Mouse (Mus musculus) liver, embryonic 14.5 days (tissue): ENCODE measurements around the gene E2f8. TPM values are rescaled to one million over a fixed set of nuclear protein-coding genes. Genes with fewer than 3 reads are reported as not detected.

Source experiments
- ATAC-seq: fragments of 200-750 bp; cut with Nextera tagmentation; 2 replicates; pipeline ENCODE4 v1.8.0; 2017; ENCODE audit warnings: moderate number of reproducible peaks, mild to moderate bottlenecking, moderate library complexity; ENCODE audit not compliant: insufficient read depth
- DNase-seq, 3 experiments: peaks; one replicate each; pipeline ENCODE4 v3.0.0-alpha.2; 2012 to 2013; ENCODE audit warnings: low read depth in 3 of 3, low spot score in 3 of 3
- H3K27ac ChIP-seq: fragments of 300-500 bp; sonication (generic); 2 replicates; pipeline ENCODE4 v1.5.1; 2014; ENCODE audit warnings: moderate library complexity, mild to moderate bottlenecking, control low read depth, inconsistent platforms
- H3K27me3 ChIP-seq: fragments of 300-500 bp; sonication (generic); 2 replicates; pipeline ENCODE4 v1.6.1; 2014; ENCODE audit warnings: mild to moderate bottlenecking, low read length, moderate library complexity; ENCODE audit not compliant: control insufficient read depth, insufficient read depth
- H3K36me3 ChIP-seq: fragments of 300-500 bp; sonication (generic); replicated peaks from 2 replicates; pipeline ENCODE4 v1.6.1; 2014; ENCODE audit warnings: low read depth; ENCODE audit not compliant: control insufficient read depth, insufficient read depth
- H3K4me1 ChIP-seq, 2 experiments: fragments of 200-500 bp in 1 of 2; fragments of 300-500 bp in 1 of 2; sonication (generic) in 1 of 2; replicated peaks; 2 replicates each; pipeline ENCODE4 v1.6.1; 2012 to 2014; ENCODE audit warnings: antibody characterized with exemption in 1 of 2, inconsistent platforms in 1 of 2, low read length in 1 of 2; ENCODE audit not compliant: control insufficient read depth in 2 of 2, insufficient read depth in 2 of 2
- H3K4me2 ChIP-seq: fragments of 300-500 bp; sonication (generic); 2 replicates; pipeline ENCODE4 v1.6.1; 2014; ENCODE audit warnings: low read depth, mild to moderate bottlenecking, control low read depth, moderate library complexity
- H3K4me3 ChIP-seq, 2 experiments: fragments of 200-500 bp in 1 of 2; fragments of 300-500 bp in 1 of 2; sonication (generic) in 1 of 2; 2 replicates each; pipeline ENCODE4 v1.5.1; 2012 to 2014; ENCODE audit warnings: low read depth in 2 of 2, low read length in 2 of 2, mild to moderate bottlenecking in 2 of 2, control low read depth in 1 of 2, inconsistent platforms in 1 of 2, moderate library complexity in 1 of 2; ENCODE audit not compliant: insufficient read depth in 1 of 2
- H3K9ac ChIP-seq: fragments of 300-500 bp; sonication (generic); replicated peaks from 2 replicates; pipeline ENCODE4 v1.6.1; 2014; ENCODE audit warnings: mild to moderate bottlenecking, control low read depth, moderate library complexity
- H3K9me3 ChIP-seq: fragments of 300-500 bp; sonication (generic); 2 replicates; pipeline ENCODE4 v1.6.1; 2016; ENCODE audit warnings: low read length, mixed read lengths; ENCODE audit not compliant: control insufficient read depth
- CTCF ChIP-seq: IDR thresholded peaks from 2 replicates; pipeline ENCODE4 v1.5.1; 2016; ENCODE audit warnings: antibody characterized with exemption, low read depth, control low read depth
- EP300 ChIP-seq: IDR thresholded peaks from 2 replicates; pipeline ENCODE4 v1.6.1; 2016; ENCODE audit warnings: antibody characterized with exemption, low read depth
- WGBS: fragments of 180-500 bp; shearing (Covaris S2); extraction: QIAGEN DNeasy Blood & Tissue Kit; methylation state at CpG from one replicate; pipeline ENCODE4 v1.1.7; 2014; ENCODE audit not compliant: insufficient replicate concordance; 5-methylcytosine and 5-hydroxymethylcytosine counted together
- polyA plus RNA-seq, 2 experiments: library from polyadenylated mRNA; depleted of rRNA in 1 of 2; stranded (reverse) in 1 of 2; unstranded in 1 of 2; fragments of >200 nt; fragmentation: Nextera tagmentation in 1 of 2; extraction: Ambion mirVana in 1 of 2; gene quantifications; 2 replicates each; pipeline versions ENCODE4 v1.2.1 to v1.2.3; 2012 to 2014

The E2f8 gene
- polyA plus RNA-seq, 2 experiments = 25.9 to 28.2 TPM

DNA sequence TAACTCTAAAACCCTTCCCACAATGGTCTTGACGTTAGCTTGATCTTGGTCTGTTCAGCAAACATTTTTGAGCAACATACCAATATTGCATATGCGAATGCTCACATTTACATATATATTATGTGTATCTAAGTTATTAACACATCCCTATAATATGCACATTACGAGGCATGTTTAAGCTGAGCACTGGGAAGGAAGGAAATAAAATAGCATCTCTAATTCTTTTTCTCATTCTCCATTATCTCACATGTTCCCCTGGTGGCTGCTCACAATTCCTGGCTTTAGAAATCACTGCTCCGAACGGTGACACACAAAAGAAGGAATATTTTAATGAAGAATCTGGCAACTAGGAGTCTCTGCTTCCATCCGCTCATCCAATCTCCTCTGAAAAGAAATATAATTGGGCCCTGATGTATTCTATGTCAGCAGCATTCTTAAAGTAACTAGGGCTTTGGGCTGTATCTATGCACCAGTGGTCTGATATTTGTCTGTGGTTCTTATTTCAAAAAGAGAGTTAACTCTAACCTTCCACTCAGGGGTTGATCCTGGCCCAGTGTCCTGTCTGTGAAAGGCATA, 29.8 kb downstream of the E2f8 start:
- Histone ChIP-seq H3K4me3 (no peak overlapping the region), H3K27ac (no peak overlapping the region), H3K36me3 (no peaks in the 10 kb centered on the region), H3K4me2 (no peak overlapping the region), H3K27me3 (no peaks in the 10 kb centered on the region), H3K9me3 (no peaks in the 10 kb centered on the region), H3K9ac (no peak overlapping the region), H3K4me1 (peaks cover 3 to 11% of the 10 kb centered on the region in 2 experiments)
- 72% methylated on average over 6 of the region's 6 CpGs for WGBS
- no peak for ATAC-seq
- TF ChIP-seq EP300 = no peak
- no peak for TF ChIP-seq CTCF
- DNase-seq = no peak

DNA sequence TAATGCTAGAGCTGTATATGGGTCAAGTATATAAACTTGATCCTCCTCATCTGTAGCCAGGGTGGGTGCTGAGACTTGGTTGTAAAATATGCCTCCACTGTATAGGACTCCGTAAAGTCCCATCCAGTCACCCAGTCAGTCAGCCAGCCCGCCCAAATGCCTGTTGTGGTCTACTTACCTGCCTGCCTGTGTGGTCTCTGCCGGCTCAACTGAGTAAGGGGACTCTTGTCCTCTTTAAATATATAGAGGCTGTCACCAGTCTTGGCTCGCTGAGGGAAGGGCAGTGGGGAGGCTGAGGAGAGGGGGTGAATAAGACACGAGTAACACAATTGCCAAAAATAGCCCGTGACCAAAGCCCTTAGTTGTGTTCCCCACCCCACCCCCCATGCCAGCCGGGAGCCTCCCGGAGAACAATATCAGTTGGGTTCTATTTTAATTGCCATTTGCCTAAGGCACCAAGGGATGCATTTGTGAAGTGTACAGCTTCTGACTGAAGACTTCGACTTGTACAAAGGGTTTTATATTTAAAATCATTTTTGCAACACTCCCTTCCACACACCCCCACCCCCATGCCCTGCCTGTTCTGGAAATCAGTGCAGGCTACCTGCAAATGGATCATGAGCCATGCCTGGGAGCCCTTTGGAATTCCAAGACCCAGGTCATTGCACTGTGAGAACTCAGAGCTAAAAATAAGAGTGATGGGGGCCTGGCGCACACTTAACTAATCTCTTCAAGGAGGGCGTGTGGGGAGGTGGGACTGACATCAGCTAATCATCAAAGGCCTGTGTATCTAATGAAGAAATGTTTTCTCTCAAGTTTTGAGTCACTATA, 33.4 kb downstream of the E2f8 start, which contains the start of gene Csrp3:
TSS of gene Csrp3 (minus strand) at position 214 of the 831 bp plus-strand sequence.
- Histone ChIP-seq H3K9me3 (no peaks in the 10 kb centered on the region), H3K36me3 (no peaks in the 10 kb centered on the region), H3K27ac (no peak within 1 kb of the TSS), H3K27me3 (no peaks in the 10 kb centered on the region), H3K4me2 (no peak within 1 kb of the TSS), H3K4me3 (no peak within 1 kb of the TSS), H3K9ac (no peak within 1 kb of the TSS), H3K4me1 (peaks cover 3 to 7% of the 10 kb centered on the region in 2 experiments)
- DNase-seq (no peak), ATAC-seq (no peak)
- WGBS = 54% methylated on average over 11 of the region's 11 CpGs
- TF ChIP-seq EP300 (no peak), CTCF (no peak)

DNA sequence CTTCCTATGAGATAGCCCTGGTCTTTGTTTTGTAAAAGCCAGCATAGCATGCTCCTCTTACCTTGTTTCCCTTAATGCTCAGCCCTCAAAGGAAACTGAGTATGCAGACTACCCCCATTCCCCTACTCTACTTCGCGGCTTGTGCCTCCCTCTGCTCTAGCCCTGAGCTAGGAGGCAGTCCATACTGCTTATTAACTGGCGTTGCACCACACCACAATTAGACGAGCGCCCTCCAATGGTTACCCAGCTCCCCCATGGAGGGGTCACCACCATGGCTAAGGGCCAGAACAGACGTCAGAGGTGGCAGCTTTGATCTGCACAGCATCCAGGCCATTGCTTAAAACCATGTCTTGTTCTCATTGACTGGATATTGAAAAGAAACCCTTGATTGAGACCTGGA, 34.6 kb downstream of the E2f8 start:
- WGBS = 63% methylated on average over 6 of the region's 6 CpGs
- ATAC-seq = no peak
- no peaks in the 10 kb centered on the region for H3K4me1 ChIP-seq
- no peak for DNase-seq
- no peak overlapping the region for H3K27ac ChIP-seq
- TF ChIP-seq CTCF = no peak
- TF ChIP-seq EP300 = no peak
- no peak overlapping the region for H3K4me3 ChIP-seq
- H3K4me2 ChIP-seq = no peak overlapping the region
- no peaks in the 10 kb centered on the region for H3K9me3 ChIP-seq
- no peaks in the 10 kb centered on the region for H3K27me3 ChIP-seq
- no peak overlapping the region for H3K9ac ChIP-seq
- H3K36me3 ChIP-seq = no peaks in the 10 kb centered on the region

DNA sequence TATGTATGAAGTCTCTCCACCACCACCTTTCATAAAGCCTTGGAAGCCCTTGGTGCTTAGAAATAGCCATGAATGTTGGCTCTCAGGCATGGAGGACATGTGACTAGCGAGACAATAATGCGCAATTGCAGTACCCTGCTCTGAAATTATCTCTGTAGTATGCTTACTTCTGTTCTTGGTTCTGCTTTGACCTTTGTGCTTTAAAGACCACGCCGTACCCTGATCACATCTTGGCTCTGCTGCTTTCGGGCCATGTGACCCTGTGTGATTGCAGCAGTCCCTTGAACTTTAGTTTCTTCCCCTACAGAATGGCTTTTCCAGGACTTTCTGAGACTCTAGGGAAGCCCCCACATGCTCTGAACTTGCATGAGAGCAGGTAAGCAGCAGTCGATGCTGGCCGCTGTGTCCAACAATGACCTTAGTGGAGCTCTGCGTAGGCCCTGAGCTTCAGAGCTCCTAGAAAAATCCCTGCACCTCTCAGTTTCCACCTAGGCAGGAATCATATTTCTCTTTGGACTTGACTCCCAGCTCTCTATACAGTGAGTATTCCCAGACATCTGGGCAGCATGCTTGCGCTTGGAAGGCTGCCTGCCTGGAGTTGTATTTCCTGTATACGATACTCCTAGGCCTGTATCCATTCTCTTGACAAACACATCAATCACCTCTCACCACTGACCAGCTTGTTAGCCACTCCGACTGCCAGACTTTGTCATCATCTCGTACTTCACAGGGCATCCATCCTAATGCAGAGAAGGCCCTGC, 36.0 kb downstream of the E2f8 start:
- Histone ChIP-seq H3K4me1 (no peaks in the 10 kb centered on the region), H3K4me3 (no peak overlapping the region), H3K27ac (no peak overlapping the region), H3K4me2 (no peak overlapping the region), H3K9me3 (no peaks in the 10 kb centered on the region), H3K9ac (no peak overlapping the region), H3K27me3 (no peaks in the 10 kb centered on the region), H3K36me3 (no peaks in the 10 kb centered on the region)
- DNase-seq (no peak), ATAC-seq (no peak)
- 73% methylated on average over 12 of the region's 12 CpGs for WGBS
- TF ChIP-seq CTCF = no peak
- no peak for TF ChIP-seq EP300

DNA sequence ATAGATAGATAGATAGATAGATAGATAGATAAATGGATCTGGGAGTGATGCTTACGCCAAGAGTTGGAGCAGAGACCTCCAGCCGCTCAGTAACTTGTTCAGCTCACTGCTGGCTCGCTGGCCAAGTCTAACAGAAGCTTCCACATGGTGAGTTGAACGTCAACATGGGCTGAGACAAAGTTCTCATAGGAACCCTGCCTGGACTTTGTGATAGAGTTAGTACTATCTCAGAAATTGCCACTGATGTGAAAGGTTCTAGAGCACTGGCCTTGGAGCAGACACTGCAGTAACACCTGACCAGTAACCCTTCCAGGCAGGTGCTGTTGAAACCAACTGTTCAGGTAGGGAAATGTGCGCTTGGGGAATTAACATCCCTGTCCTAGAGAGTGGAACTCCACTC, 37.9 kb downstream of the E2f8 start:
- H3K4me3 ChIP-seq = no peak overlapping the region
- H3K9me3 ChIP-seq = no peaks in the 10 kb centered on the region
- TF ChIP-seq EP300 = no peak
- TF ChIP-seq CTCF = no peak
- ATAC-seq (no peak), DNase-seq (no peak)
- H3K4me2 ChIP-seq = no peak overlapping the region
- no peak overlapping the region for H3K27ac ChIP-seq
- no peak overlapping the region for H3K9ac ChIP-seq
- H3K4me1 ChIP-seq = no peaks in the 10 kb centered on the region
- WGBS = 68% methylated on average over 5 of the region's 5 CpGs
- H3K27me3 ChIP-seq = no peaks in the 10 kb centered on the region
- no peaks in the 10 kb centered on the region for H3K36me3 ChIP-seq
